Mouse (Mus musculus) liver, embryonic 14.5 days (tissue): ENCODE data around the gene Daxx. TPM values are rescaled to one million over a fixed set of nuclear protein-coding genes. Genes with fewer than 3 reads are reported as not detected.

Source experiments
- ATAC-seq: fragments of 200-750 bp; cut with Nextera tagmentation; 2 replicates; pipeline ENCODE4 v1.8.0; 2017; ENCODE audit warnings: moderate number of reproducible peaks, mild to moderate bottlenecking, moderate library complexity; ENCODE audit not compliant: insufficient read depth
- DNase-seq, 3 experiments: peaks; one replicate each; pipeline ENCODE4 v3.0.0-alpha.2; 2012 to 2013; ENCODE audit warnings: low read depth in 3 of 3, low spot score in 3 of 3
- H3K27ac ChIP-seq: fragments of 300-500 bp; sonication (generic); 2 replicates; pipeline ENCODE4 v1.5.1; 2014; ENCODE audit warnings: moderate library complexity, mild to moderate bottlenecking, control low read depth, inconsistent platforms
- H3K27me3 ChIP-seq: fragments of 300-500 bp; sonication (generic); 2 replicates; pipeline ENCODE4 v1.6.1; 2014; ENCODE audit warnings: mild to moderate bottlenecking, low read length, moderate library complexity; ENCODE audit not compliant: control insufficient read depth, insufficient read depth
- H3K36me3 ChIP-seq: fragments of 300-500 bp; sonication (generic); replicated peaks from 2 replicates; pipeline ENCODE4 v1.6.1; 2014; ENCODE audit warnings: low read depth; ENCODE audit not compliant: control insufficient read depth, insufficient read depth
- H3K4me1 ChIP-seq, 2 experiments: fragments of 200-500 bp in 1 of 2; fragments of 300-500 bp in 1 of 2; sonication (generic) in 1 of 2; replicated peaks; 2 replicates each; pipeline ENCODE4 v1.6.1; 2012 to 2014; ENCODE audit warnings: antibody characterized with exemption in 1 of 2, inconsistent platforms in 1 of 2, low read length in 1 of 2; ENCODE audit not compliant: control insufficient read depth in 2 of 2, insufficient read depth in 2 of 2
- H3K4me2 ChIP-seq: fragments of 300-500 bp; sonication (generic); 2 replicates; pipeline ENCODE4 v1.6.1; 2014; ENCODE audit warnings: low read depth, mild to moderate bottlenecking, control low read depth, moderate library complexity
- H3K4me3 ChIP-seq, 2 experiments: fragments of 200-500 bp in 1 of 2; fragments of 300-500 bp in 1 of 2; sonication (generic) in 1 of 2; 2 replicates each; pipeline ENCODE4 v1.5.1; 2012 to 2014; ENCODE audit warnings: low read depth in 2 of 2, low read length in 2 of 2, mild to moderate bottlenecking in 2 of 2, control low read depth in 1 of 2, inconsistent platforms in 1 of 2, moderate library complexity in 1 of 2; ENCODE audit not compliant: insufficient read depth in 1 of 2
- H3K9ac ChIP-seq: fragments of 300-500 bp; sonication (generic); replicated peaks from 2 replicates; pipeline ENCODE4 v1.6.1; 2014; ENCODE audit warnings: mild to moderate bottlenecking, control low read depth, moderate library complexity
- H3K9me3 ChIP-seq: fragments of 300-500 bp; sonication (generic); 2 replicates; pipeline ENCODE4 v1.6.1; 2016; ENCODE audit warnings: low read length, mixed read lengths; ENCODE audit not compliant: control insufficient read depth
- CTCF ChIP-seq: IDR thresholded peaks from 2 replicates; pipeline ENCODE4 v1.5.1; 2016; ENCODE audit warnings: antibody characterized with exemption, low read depth, control low read depth
- EP300 ChIP-seq: IDR thresholded peaks from 2 replicates; pipeline ENCODE4 v1.6.1; 2016; ENCODE audit warnings: antibody characterized with exemption, low read depth
- WGBS: fragments of 180-500 bp; shearing (Covaris S2); extraction: QIAGEN DNeasy Blood & Tissue Kit; methylation state at CpG from one replicate; pipeline ENCODE4 v1.1.7; 2014; ENCODE audit not compliant: insufficient replicate concordance; 5-methylcytosine and 5-hydroxymethylcytosine counted together
- polyA plus RNA-seq, 2 experiments: library from polyadenylated mRNA; depleted of rRNA in 1 of 2; stranded (reverse) in 1 of 2; unstranded in 1 of 2; fragments of >200 nt; fragmentation: Nextera tagmentation in 1 of 2; extraction: Ambion mirVana in 1 of 2; gene quantifications; 2 replicates each; pipeline versions ENCODE4 v1.2.1 to v1.2.3; 2012 to 2014

Gene Daxx
- polyA plus RNA-seq, 2 experiments, result 14.7 to 15.3 TPM

DNA sequence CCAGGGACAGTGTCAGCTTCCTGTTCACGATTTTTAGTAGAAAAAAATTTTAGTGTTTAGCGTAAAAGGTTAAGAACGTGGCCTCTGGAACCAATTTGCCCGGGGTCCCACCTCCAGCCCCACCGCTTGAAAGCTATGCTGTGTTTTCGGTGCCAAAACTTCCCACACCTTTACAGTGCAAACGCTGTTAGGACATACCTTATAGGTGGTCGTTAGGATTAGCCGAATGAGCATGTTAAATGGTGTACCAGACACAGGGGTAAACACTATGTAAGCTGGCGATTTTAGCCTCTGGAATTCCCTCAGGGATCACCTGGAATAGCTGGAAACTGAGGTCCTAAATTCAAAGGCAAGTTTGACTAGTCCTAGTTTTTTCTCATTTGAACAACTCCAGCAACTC lies 47.1 kb downstream of the Daxx start:
- H3K9me3 ChIP-seq, result no peaks in the 10 kb centered on the region
- peaks cover 15 to 18% of the 10 kb centered on the region in 2 experiments for H3K4me1 ChIP-seq
- TF ChIP-seq EP300 (no peak), CTCF (no peak)

DNA sequence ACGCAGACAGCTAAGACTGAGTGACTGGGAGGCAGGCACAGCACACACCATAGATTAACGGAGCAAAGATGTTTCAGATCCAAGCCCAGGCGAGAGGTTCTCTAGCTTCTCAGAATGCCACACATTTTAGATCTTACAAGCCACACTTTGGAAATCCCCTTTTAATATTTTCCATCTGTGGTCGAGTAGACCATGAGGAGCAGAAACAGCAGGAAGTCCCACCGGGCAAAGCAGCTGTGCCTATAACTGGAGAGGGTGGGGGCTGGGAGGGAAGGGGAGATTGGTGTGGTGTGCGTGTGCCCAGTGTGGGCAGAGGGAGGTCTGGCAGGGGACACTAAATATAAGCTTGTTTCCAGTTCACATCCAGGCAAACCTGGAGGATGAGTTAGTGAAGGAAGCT lies 48.3 kb downstream of the Daxx start:
- DNase-seq (no peak), ATAC-seq (no peak)
- Histone ChIP-seq H3K36me3 (peaks cover 21% of the 10 kb centered on the region), H3K9ac (no peak overlapping the region), H3K27ac (no peak overlapping the region), H3K27me3 (no peaks in the 10 kb centered on the region), H3K9me3 (no peaks in the 10 kb centered on the region), H3K4me1 (peaks cover 14 to 15% of the 10 kb centered on the region in 2 experiments), H3K4me2 (no peak overlapping the region), H3K4me3 (no peak overlapping the region)
- TF ChIP-seq EP300, result no peak
- TF ChIP-seq CTCF, result no peak
- WGBS, result 76% methylated on average over 6 of the region's 6 CpGs

More for the DNA sequence above, 47.1 kb downstream of the Daxx start:
- H3K9ac ChIP-seq, result peak overlapping the region; percentile 94
- no peaks in the 10 kb centered on the region for H3K27me3 ChIP-seq
- WGBS, result 5% methylated on average over 10 of the region's 10 CpGs
- DNase-seq (no peak), ATAC-seq (no peak)
- peaks cover 28% of the 10 kb centered on the region for H3K36me3 ChIP-seq
- H3K4me3 ChIP-seq, result peak overlapping the region; percentile 82 to 91
- H3K27ac ChIP-seq, result peak overlapping the region; percentile 67
- H3K4me2 ChIP-seq, result peak overlapping the region; percentile 82

DNA sequence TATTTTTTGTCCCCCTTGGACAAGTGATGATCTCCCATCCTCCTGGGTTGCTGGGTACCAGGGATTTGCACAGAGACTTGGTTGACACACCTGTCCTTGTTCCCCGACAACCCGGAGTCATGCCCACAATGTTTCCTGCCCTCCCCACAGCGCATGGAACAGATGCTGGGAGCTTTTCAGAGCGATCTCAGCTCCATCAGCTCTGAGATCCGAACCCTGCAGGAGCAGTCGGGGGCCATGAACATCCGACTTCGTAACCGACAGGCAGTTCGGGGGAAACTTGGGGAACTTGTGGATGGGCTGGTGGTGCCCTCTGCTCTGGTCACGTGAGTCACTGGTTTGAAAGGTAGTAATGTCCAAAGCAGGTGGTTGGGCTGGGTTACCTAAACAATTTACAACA lies 49.2 kb downstream of the Daxx start:
- H3K27ac ChIP-seq, result no peak overlapping the region
- H3K4me3 ChIP-seq, result no peak overlapping the region
- peaks cover 12% of the 10 kb centered on the region for H3K36me3 ChIP-seq

DNA sequence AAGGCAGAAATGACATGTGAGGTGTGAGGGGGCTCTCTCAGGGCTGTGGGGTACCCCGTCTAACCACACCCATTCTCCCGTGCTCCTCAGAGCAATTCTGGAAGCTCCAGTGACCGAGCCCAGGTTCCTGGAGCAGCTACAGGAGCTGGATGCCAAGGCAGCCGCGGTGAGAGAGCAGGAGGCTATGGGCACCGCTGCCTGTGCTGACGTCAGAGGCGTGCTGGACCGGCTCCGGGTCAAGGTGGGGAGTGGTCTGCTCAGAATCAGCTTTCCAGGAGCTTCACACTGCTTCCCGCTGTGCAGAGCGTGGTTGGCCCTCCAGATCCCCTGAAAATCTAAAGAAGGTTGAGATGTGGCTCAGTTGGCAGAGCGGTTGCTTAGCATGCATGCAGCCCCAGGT lies 49.9 kb downstream of the Daxx start:
- Histone ChIP-seq H3K9ac (no peak overlapping the region), H3K4me1 (peaks cover 3 to 8% of the 10 kb centered on the region in 2 experiments), H3K9me3 (no peaks in the 10 kb centered on the region), H3K4me2 (no peak overlapping the region), H3K4me3 (no peak overlapping the region), H3K36me3 (peaks cover 5% of the 10 kb centered on the region), H3K27me3 (no peaks in the 10 kb centered on the region), H3K27ac (no peak overlapping the region)
- WGBS, result 88% methylated on average over 13 of the region's 13 CpGs
- no peak for TF ChIP-seq CTCF
- no peak for TF ChIP-seq EP300
- ATAC-seq (no peak), DNase-seq (no peak)

More for the DNA sequence above, 49.2 kb downstream of the Daxx start:
- no peak for ATAC-seq
- Histone ChIP-seq H3K4me1 (peaks cover 5 to 11% of the 10 kb centered on the region in 2 experiments), H3K4me2 (no peak overlapping the region), H3K9ac (no peak overlapping the region), H3K27me3 (no peaks in the 10 kb centered on the region), H3K9me3 (no peaks in the 10 kb centered on the region)
- no peak for TF ChIP-seq EP300
- TF ChIP-seq CTCF, result no peak
- no peak for DNase-seq
- WGBS, result 89% methylated on average over 11 of the region's 11 CpGs

DNA sequence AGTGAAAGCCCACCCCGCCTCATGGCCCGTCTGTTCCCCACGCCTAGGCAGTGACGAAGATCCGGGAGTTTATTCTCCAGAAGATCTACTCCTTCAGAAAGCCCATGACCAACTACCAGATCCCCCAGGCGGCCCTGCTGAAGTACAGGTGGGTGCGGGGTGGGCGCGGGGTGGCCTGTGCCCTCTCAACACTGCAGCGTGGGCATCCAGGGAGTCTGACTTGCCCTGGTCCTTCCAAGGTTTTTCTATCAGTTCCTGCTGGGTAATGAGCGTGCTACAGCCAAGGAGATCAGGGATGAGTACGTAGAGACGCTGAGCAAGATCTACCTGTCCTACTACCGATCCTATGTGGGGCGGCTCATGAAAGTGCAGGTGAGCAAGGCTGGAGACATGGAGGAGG lies 50.7 kb downstream of the Daxx start:
- H3K4me2 ChIP-seq, result no peak overlapping the region
- H3K4me1 ChIP-seq, result peaks cover 3 to 8% of the 10 kb centered on the region in 2 experiments
- no peak overlapping the region for H3K9ac ChIP-seq
- H3K27me3 ChIP-seq, result no peaks in the 10 kb centered on the region
- no peak for TF ChIP-seq CTCF
- TF ChIP-seq EP300, result no peak
- ATAC-seq (no peak), DNase-seq (no peak)
- 89% methylated on average over 15 of the region's 15 CpGs for WGBS
- H3K4me3 ChIP-seq, result no peak overlapping the region
- H3K27ac ChIP-seq, result no peak overlapping the region
- H3K9me3 ChIP-seq, result no peaks in the 10 kb centered on the region
- H3K36me3 ChIP-seq, result no peaks in the 10 kb centered on the region; the same call in 1 of the 2 replicates
